Mouse (Mus musculus): ENCODE results near the gene Col9a2.

The Col9a2 gene

GRCm38 (mm10) chr4:121039331-121040115 lies at the start of gene Col9a2:
TSS of gene Col9a2 (plus strand) at chr4:121039385.
- no peak for DNase-seq (ENCODE audit: low read depth)

- DNase-seq (ENCODE audit: low read depth): no peak
Measured at GRCm38 (mm10) chr4:120992284-120992683, 46.9 kb upstream of the Col9a2 start.

GRCm38 (mm10) chr4:120993025-120993424 lies 46.2 kb upstream of the Col9a2 start:
- DNase-seq (ENCODE audit: low read depth): no peak

- no peak for DNase-seq (ENCODE audit: low read depth)
Measured at GRCm38 (mm10) chr4:120995911-120996310, 43.3 kb upstream of the Col9a2 start.

GRCm38 (mm10) chr4:121001042-121001441 lies 38.1 kb upstream of the Col9a2 start:
- no peak for DNase-seq (ENCODE audit: low read depth)

GRCm38 (mm10) chr4:121001659-121002058 lies 37.5 kb upstream of the Col9a2 start:
- no peak for DNase-seq (ENCODE audit: low read depth)

GRCm38 (mm10) chr4:121002400-121003171 lies 36.6 kb upstream of the Col9a2 start:
- DNase-seq (ENCODE audit: low read depth): peak; percentile 65

- DNase-seq (ENCODE audit: low read depth): peak; percentile 28
Measured at GRCm38 (mm10) chr4:121003611-121004091, 35.5 kb upstream of the Col9a2 start.

- peak; percentile 68 for DNase-seq (ENCODE audit: low read depth)
Measured at GRCm38 (mm10) chr4:121004679-121005078, 34.5 kb upstream of the Col9a2 start.

GRCm38 (mm10) chr4:121007006-121007405 lies 32.2 kb upstream of the Col9a2 start:
- no peak for DNase-seq (ENCODE audit: low read depth)

GRCm38 (mm10) chr4:121008071-121008745 lies 31.0 kb upstream of the Col9a2 start:
- no peak for DNase-seq (ENCODE audit: low read depth)

GRCm38 (mm10) chr4:121009151-121009550 lies 30.0 kb upstream of the Col9a2 start:
- DNase-seq (ENCODE audit: low read depth): no peak

GRCm38 (mm10) chr4:121010770-121011549 lies 28.2 kb upstream of the Col9a2 start:
- no peak for DNase-seq (ENCODE audit: low read depth)

- peak; percentile 26 for DNase-seq (ENCODE audit: low read depth)
Measured at GRCm38 (mm10) chr4:121014594-121015267, 24.5 kb upstream of the Col9a2 start.

- peak; percentile 28 for DNase-seq (ENCODE audit: low read depth)
Measured at GRCm38 (mm10) chr4:121015268-121015659, 23.9 kb upstream of the Col9a2 start.

- DNase-seq (ENCODE audit: low read depth): peak; percentile 74
Measured at GRCm38 (mm10) chr4:121016021-121016898, 22.9 kb upstream of the Col9a2 start.

- DNase-seq (ENCODE audit: low read depth): peak; percentile 97
Measured at GRCm38 (mm10) chr4:121016928-121017657, 22.1 kb upstream of the Col9a2 start, which contains the start of gene Smap2. TSS of gene Smap2 (minus strand) at chr4:121017247.

GRCm38 (mm10) chr4:121018250-121018649 lies 20.9 kb upstream of the Col9a2 start:
- no peak for DNase-seq (ENCODE audit: low read depth)
